Mouse (Mus musculus) CH12.LX (cell line): ENCODE data around the gene Supt3.

Source experiments
- CHD2 ChIP-seq: IDR thresholded peaks from 2 replicates; pipeline ENCODE4 v1.6.1; 2011; ENCODE audit warnings: low read length, improper control_type of control experiment
- CTCF ChIP-seq, 2 experiments: IDR thresholded peaks in 1 of 2; conservative IDR thresholded peaks in 1 of 2; 2 replicates each; pipeline ENCODE4 v1.5.1; 2011 to 2012; ENCODE audit warnings: low read depth in 2 of 2, low read length in 2 of 2, improper control_type of control experiment in 1 of 2, inconsistent platforms in 1 of 2, mild to moderate bottlenecking in 1 of 2, moderate library complexity in 1 of 2
- HCFC1 ChIP-seq: IDR thresholded peaks from 2 replicates; pipeline ENCODE4 v1.6.1; 2012; ENCODE audit warnings: low read depth, mild to moderate bottlenecking, inconsistent platforms, low read length, improper control_type of control experiment
- JUN ChIP-seq: IDR thresholded peaks from 2 replicates; pipeline ENCODE4 v1.6.1; 2011; ENCODE audit warnings: low read depth, mild to moderate bottlenecking, low read length, improper control_type of control experiment, moderate library complexity; ENCODE audit not compliant: insufficient read depth
- JUND ChIP-seq: conservative IDR thresholded peaks from 2 replicates; pipeline ENCODE4 v1.6.1; 2011; ENCODE audit warnings: low read depth, low read length, improper control_type of control experiment
- MAX ChIP-seq: IDR thresholded peaks from 2 replicates; pipeline ENCODE4 v1.6.1; 2011; ENCODE audit warnings: low read length, improper control_type of control experiment
- MXI1 ChIP-seq: IDR thresholded peaks from 2 replicates; pipeline ENCODE4 v1.6.1; 2011; ENCODE audit warnings: mild to moderate bottlenecking, low read depth, low read length, improper control_type of control experiment
- POLR2A ChIP-seq: IDR thresholded peaks from 2 replicates; pipeline ENCODE4 v1.6.1; 2011; ENCODE audit warnings: low read depth, mild to moderate bottlenecking, improper control_type of control experiment, low read length
- SIN3A ChIP-seq: IDR thresholded peaks from 2 replicates; pipeline ENCODE4 v1.6.1; 2012; ENCODE audit warnings: low read length, improper control_type of control experiment, inconsistent platforms
- SMC3 ChIP-seq: IDR thresholded peaks from 2 replicates; pipeline ENCODE4 v1.6.1; 2011; ENCODE audit warnings: low read depth, low read length, improper control_type of control experiment
- USF1 ChIP-seq: IDR thresholded peaks from 2 replicates; pipeline ENCODE4 v1.6.1; 2014; ENCODE audit warnings: low read depth, mild to moderate bottlenecking, inconsistent platforms, low read length, improper control_type of control experiment
- ZC3H11A ChIP-seq: IDR thresholded peaks from 2 replicates; pipeline ENCODE4 v1.6.1; 2012; ENCODE audit warnings: low read depth, mild to moderate bottlenecking, inconsistent platforms, low read length, improper control_type of control experiment

- TF ChIP-seq POLR2A, result no peak
- peak in 1 of 2 experiments; percentile 43; a peak in 2 of 4 replicates for TF ChIP-seq CTCF (conservative IDR thresholded peaks at IDR 0.05 in 1 of 2, IDR thresholded peaks at IDR 0.05 in 1 of 2; ENCODE audit: low read depth in 2 of 2, low read length in 2 of 2)
- TF ChIP-seq ZC3H11A, result no peak
- TF ChIP-seq HCFC1, result no peak
- no peak for TF ChIP-seq MAX
- TF ChIP-seq CHD2, result no peak
- no peak for TF ChIP-seq MXI1
- no peak for TF ChIP-seq JUND
- TF ChIP-seq SIN3A, result no peak
- TF ChIP-seq JUN, result no peak
- TF ChIP-seq SMC3, result peak; percentile 46; the same call in 1 of the 2 replicates
- TF ChIP-seq USF1, result no peak
These were observed 264.1 kb downstream of the Supt3 start for GRCm38 (mm10) chr17:45041084-45041483.
